Mouse (Mus musculus): ENCODE measurements around the gene Tas1r1. TPM values are rescaled to one million over a fixed set of nuclear protein-coding genes. Genes with fewer than 3 reads are reported as not detected.

Tas1r1 gene
- total and polyA plus RNA-seq, 2 experiments from 2014 or later: 0.11 to 1.6 TPM

DNA sequence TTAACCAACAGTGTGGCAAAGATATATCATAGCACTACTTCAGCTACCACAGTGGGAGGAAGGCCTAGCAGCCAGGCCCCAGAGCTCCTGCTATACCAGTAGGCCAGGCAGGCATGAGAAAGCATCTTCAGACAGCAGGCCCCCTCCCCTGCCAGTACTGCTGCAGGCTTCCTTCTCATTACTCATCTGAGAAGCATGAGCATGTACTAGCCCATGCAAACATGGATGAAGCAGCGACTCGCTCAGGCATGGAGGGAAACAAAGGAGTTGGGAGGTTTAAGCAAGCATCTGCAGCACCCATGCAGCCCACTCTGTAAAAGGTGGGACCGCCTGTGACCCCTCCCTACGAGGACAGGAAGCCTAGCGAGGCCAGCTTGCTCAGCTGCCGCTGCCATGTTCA lies 19.3 kb downstream of the Tas1r1 start:
- ATAC-seq (ENCODE audit: low FRiP score) (no peak), DNase-seq (ENCODE audit: low spot score) (no peak)
- TF ChIP-seq CTCF (IDR thresholded peaks at IDR 0.05): no peak
- H3K27ac ChIP-seq (ENCODE audit: low read depth, low read length): no peak overlapping the region
- H3K4me2 ChIP-seq (ENCODE audit: low read depth, low read length, poor library complexity, severe bottlenecking): no peak overlapping the region
- 89% methylated on average over 6 of the region's 6 CpGs for WGBS
- no peaks in the 10 kb centered on the region for H3K4me1 ChIP-seq (ENCODE audit: insufficient read depth, low read length)
- H3K36me3 ChIP-seq (ENCODE audit: insufficient read depth, low read length): peaks cover 71% of the 10 kb centered on the region
- H3K4me3 ChIP-seq (ENCODE audit: low read depth, low read length): no peak overlapping the region
- no peak overlapping the region for H3K9ac ChIP-seq (replicated peaks; ENCODE audit: low read length, poor library complexity, severe bottlenecking)
- no peaks in the 10 kb centered on the region for H3K9me3 ChIP-seq (ENCODE audit: low read length)
- no peaks in the 10 kb centered on the region for H3K27me3 ChIP-seq (ENCODE audit: insufficient read depth, low read length)

DNA sequence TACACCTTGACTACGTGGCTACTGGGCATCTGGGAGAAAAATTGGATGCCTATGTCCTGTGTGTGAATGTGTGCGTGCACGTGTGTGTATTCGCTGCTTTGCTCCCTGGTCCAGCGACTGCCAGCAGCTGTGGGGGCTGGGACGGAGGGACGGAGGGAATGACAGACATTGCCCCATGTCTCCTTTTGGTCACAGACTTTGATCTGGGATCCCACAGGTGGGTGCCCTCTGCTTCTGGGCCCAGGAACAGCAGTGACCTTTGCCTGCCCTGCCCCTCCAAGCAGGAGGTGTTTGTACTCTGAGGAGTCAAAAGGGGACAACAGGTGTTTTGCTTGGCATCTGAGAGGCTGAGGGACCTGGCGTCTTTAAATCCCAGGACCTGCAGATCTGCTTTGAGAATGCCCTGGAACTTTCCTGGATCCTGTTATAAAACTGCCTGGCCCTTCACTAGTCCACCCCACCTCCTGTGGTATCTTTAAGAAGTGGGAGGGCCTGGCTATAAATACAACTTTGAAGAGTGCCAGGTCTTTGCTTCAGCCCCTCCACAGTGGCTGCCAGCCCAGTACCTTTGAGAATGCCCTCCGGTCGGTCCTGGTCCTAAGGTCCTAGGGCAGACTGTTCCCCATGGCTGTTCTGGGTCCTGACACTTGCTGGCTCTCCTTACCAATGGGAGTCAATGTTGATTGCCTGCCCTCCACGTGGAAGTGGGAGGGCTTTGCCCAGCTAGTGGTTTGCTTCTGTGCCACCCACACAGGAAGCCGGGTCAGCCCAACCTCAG lies 25.1 kb downstream of the Tas1r1 start:
- WGBS: 89% methylated on average over 12 of the region's 12 CpGs
- H3K4me2 ChIP-seq (ENCODE audit: low read depth, low read length, poor library complexity, severe bottlenecking): no peak overlapping the region
- ATAC-seq (ENCODE audit: low FRiP score) (no peak), DNase-seq (ENCODE audit: low spot score) (no peak)
- H3K27ac ChIP-seq (ENCODE audit: low read depth, low read length): no peak overlapping the region
- peaks cover 6% of the 10 kb centered on the region; the same call in 1 of the 2 replicates for H3K4me1 ChIP-seq (ENCODE audit: insufficient read depth, low read length)
- TF ChIP-seq CTCF (IDR thresholded peaks at IDR 0.05): no peak
- peaks cover 4% of the 10 kb centered on the region; the same call in 1 of the 2 replicates for H3K27me3 ChIP-seq (ENCODE audit: insufficient read depth, low read length)
- no peak overlapping the region for H3K9ac ChIP-seq (replicated peaks; ENCODE audit: low read length, poor library complexity, severe bottlenecking)
- peaks cover 23% of the 10 kb centered on the region for H3K36me3 ChIP-seq (ENCODE audit: insufficient read depth, low read length)
- H3K9me3 ChIP-seq (ENCODE audit: low read length): no peaks in the 10 kb centered on the region
- no peak overlapping the region for H3K4me3 ChIP-seq (ENCODE audit: low read depth, low read length)

DNA sequence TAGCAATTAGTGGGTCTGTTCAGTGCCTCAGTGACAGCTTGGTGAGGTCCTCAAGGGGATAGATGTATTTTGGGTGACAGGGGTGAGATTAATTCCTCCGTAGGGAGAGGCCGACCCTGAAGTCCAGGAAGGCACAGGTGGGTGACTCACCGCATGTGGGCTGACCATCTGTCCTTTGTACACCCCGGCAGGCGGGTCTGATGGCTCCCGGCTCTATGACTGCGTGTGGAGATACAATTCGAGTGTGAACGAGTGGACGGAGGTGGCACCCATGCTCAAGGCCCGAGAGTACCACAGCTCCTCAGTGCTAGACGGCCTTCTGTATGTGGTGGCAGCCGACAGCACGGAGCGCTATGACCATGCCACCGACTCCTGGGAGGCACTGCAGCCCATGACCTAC lies 26.3 kb downstream of the Tas1r1 start:
- Histone ChIP-seq H3K9me3 (ENCODE audit: low read length) (no peaks in the 10 kb centered on the region), H3K4me1 (ENCODE audit: insufficient read depth, low read length) (peaks cover 11% of the 10 kb centered on the region; the same call in 1 of the 2 replicates), H3K27me3 (ENCODE audit: insufficient read depth, low read length) (peaks cover 11% of the 10 kb centered on the region), H3K4me2 (ENCODE audit: low read depth, low read length, poor library complexity, severe bottlenecking) (no peak overlapping the region), H3K27ac (ENCODE audit: low read depth, low read length) (no peak overlapping the region), H3K9ac (replicated peaks; ENCODE audit: low read length, poor library complexity, severe bottlenecking) (no peak overlapping the region), H3K36me3 (ENCODE audit: insufficient read depth, low read length) (peaks cover 17% of the 10 kb centered on the region), H3K4me3 (ENCODE audit: low read depth, low read length) (no peak overlapping the region)
- TF ChIP-seq CTCF (IDR thresholded peaks at IDR 0.05): no peak
- ATAC-seq (ENCODE audit: low FRiP score) (no peak), DNase-seq (ENCODE audit: low spot score) (no peak)
- 92% methylated on average over 16 of the region's 16 CpGs for WGBS

DNA sequence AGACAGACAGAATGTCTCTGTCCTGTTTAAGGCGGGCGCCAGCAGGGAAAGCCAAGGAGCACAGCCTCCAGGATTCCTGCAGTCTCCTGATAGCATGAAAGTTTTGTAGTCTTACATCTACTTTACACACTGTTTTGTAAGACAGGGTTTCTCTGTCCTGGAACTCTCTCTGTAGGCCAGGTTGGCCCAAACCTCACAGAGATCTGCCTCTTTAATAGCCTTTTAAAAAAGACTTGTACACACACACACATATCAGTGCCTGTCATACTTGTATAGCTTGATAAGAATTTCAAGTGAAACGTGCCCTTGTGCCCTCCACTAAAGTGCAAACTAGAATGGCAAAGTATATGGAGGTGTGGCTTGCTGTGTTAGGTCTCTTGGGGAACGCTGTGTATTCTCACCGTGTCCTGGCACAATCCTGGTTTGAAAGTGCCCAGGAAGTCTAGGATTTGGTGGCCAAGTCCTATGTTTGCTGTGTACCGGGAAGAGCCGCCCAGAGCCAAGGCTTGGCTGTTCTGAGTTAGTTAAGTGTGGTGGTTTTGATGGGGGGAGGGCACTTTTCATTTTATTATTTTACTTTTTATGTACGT lies 27.1 kb downstream of the Tas1r1 start:
- ATAC-seq (ENCODE audit: low FRiP score) (no peak), DNase-seq (ENCODE audit: low spot score) (no peak)
- 73% methylated on average over 8 of the region's 8 CpGs for WGBS
- no peaks in the 10 kb centered on the region for H3K9me3 ChIP-seq (ENCODE audit: low read length)
- H3K4me1 ChIP-seq (ENCODE audit: insufficient read depth, low read length): peaks cover 11% of the 10 kb centered on the region; the same call in 1 of the 2 replicates
- peak overlapping the region; percentile 58; the same call in 1 of the 2 replicates for H3K4me3 ChIP-seq (ENCODE audit: low read depth, low read length)
- no peak overlapping the region for H3K27ac ChIP-seq (ENCODE audit: low read depth, low read length)
- H3K4me2 ChIP-seq (ENCODE audit: low read depth, low read length, poor library complexity, severe bottlenecking): peak overlapping the region; percentile 99
- H3K27me3 ChIP-seq (ENCODE audit: insufficient read depth, low read length): peaks cover 19% of the 10 kb centered on the region
- H3K9ac ChIP-seq (replicated peaks; ENCODE audit: low read length, poor library complexity, severe bottlenecking): no peak overlapping the region; the same call in 1 of the 2 replicates
- TF ChIP-seq CTCF (IDR thresholded peaks at IDR 0.05): no peak
- H3K36me3 ChIP-seq (ENCODE audit: insufficient read depth, low read length): peaks cover 16% of the 10 kb centered on the region

DNA sequence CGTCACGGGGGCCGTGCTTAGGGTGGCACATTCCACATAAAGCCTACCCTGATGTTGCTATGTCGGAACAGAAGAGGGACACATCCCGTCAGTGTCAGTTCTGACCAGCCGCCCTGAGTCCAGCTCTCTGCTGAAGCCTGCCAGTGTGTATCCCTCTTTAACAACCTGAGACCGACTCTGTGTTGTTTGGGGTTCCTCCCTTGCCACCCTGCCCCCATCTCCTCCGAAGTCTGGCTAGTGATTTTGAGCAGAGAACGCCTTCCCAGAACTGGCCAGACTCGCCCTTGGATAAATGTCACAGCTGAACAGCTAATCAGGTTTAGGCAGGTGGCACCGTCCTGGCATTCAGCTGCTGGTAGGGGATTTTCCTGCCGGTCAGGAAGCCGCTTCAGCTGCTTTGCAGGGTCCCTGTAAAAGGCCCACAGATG lies 27.6 kb downstream of the Tas1r1 start:
- DNase-seq (ENCODE audit: low spot score) (no peak), ATAC-seq (ENCODE audit: low FRiP score) (no peak)
- TF ChIP-seq CTCF (IDR thresholded peaks at IDR 0.05): no peak
- 8% methylated on average over 13 of the region's 13 CpGs for WGBS
- H3K27me3 ChIP-seq (ENCODE audit: insufficient read depth, low read length): peaks cover 21% of the 10 kb centered on the region
- H3K4me1 ChIP-seq (ENCODE audit: insufficient read depth, low read length): peaks cover 11% of the 10 kb centered on the region; the same call in 1 of the 2 replicates
- H3K36me3 ChIP-seq (ENCODE audit: insufficient read depth, low read length): peaks cover 11% of the 10 kb centered on the region
- H3K9ac ChIP-seq (replicated peaks; ENCODE audit: low read length, poor library complexity, severe bottlenecking): peak overlapping the region; percentile 64; the same call in 1 of the 2 replicates
- H3K4me3 ChIP-seq (ENCODE audit: low read depth, low read length): peak overlapping the region; percentile 58
- no peak overlapping the region for H3K27ac ChIP-seq (ENCODE audit: low read depth, low read length)
- H3K9me3 ChIP-seq (ENCODE audit: low read length): no peaks in the 10 kb centered on the region
- peak overlapping the region; percentile 99 for H3K4me2 ChIP-seq (ENCODE audit: low read depth, low read length, poor library complexity, severe bottlenecking)

Measured in midbrain, postnatal 0 days (tissue).